Mouse (Mus musculus) gastrocnemius, adult 2 months (tissue): ENCODE data around the gene Rap1gap. TPM values are rescaled to one million over a fixed set of nuclear protein-coding genes. Genes with fewer than 3 reads are reported as not detected.
A peak's percentile ranks its signal among the peaks of the same experiment; 100 is the strongest.

Source experiments
- DNase-seq: peaks from one replicate; pipeline ENCODE4 v3.0.0; 2022
- H3K27ac ChIP-seq: fragments of 200-600 bp; 2 replicates; pipeline ENCODE4 v1.8.1; 2022; ENCODE audit warnings: mild to moderate bottlenecking
- H3K4me3 ChIP-seq: fragments of 200-600 bp; 2 replicates; pipeline ENCODE4 v1.8.1; 2022; ENCODE audit warnings: mild to moderate bottlenecking, moderate library complexity
- CTCF ChIP-seq: fragments of 200-600 bp; IDR thresholded peaks from 2 replicates; pipeline ENCODE4 v1.8.1; 2022; ENCODE audit warnings: antibody characterized with exemption, mild to moderate bottlenecking, moderate library complexity
- intact Hi-C: fragments of 180-260 bp; cut with DNase I; formaldehyde crosslinking; loops from one replicate; pipeline ENCODE4 v1.15.1; 2025
- total RNA-seq, 2 experiments: library from RNA; stranded (reverse); gene quantifications; 2 replicates each; pipeline ENCODE4 v1.2.3; 2021

Gene Rap1gap
- total RNA-seq, 2 experiments from 2014 or later: 4.4 to 8.6 TPM

DNA sequence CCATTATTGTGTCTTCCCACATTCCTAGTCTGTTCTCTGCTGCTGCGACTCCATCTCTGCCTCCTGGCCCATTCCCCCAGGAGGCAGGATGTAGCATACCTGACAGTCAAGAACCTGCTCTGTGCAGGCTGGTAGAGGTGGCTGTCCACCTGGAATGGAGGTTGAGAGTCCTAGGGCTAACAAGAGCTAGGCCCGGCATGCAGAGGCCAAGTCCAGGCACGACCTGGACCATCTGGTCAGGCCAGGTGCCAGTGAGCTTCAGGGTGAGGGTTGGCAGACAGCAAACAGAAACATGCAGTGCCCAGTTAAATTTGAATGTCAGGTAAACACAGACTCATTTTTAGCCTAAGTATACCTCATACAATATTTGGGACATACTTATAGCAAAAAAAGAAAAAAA, 68.4 kb downstream of the Rap1gap start:
- Histone ChIP-seq H3K4me3 (no peak overlapping the region), H3K27ac (no peak overlapping the region)
- no peak for DNase-seq
- intact Hi-C loops: no loop called here
- TF ChIP-seq CTCF: no peak

- no peak for TF ChIP-seq CTCF
- intact Hi-C loops: no loop called here
- no peak overlapping the region for H3K4me3 ChIP-seq
Observed at GRCm38 (mm10) chr4:137733459-137733858, 68.9 kb downstream of the Rap1gap start.

GRCm38 (mm10) chr4:137736220-137736701, 71.7 kb downstream of the Rap1gap start:
- no peak overlapping the region for H3K27ac ChIP-seq
- no peak for DNase-seq
- no peak for TF ChIP-seq CTCF
- no peak overlapping the region for H3K4me3 ChIP-seq
- intact Hi-C loops: no loop called here

More at GRCm38 (mm10) chr4:137733459-137733858, 68.9 kb downstream of the Rap1gap start:
- no peak overlapping the region for H3K27ac ChIP-seq
- no peak for DNase-seq

- no peak for DNase-seq
- Histone ChIP-seq H3K4me3 (no peak overlapping the region), H3K27ac (no peak overlapping the region)
- TF ChIP-seq CTCF: no peak
- intact Hi-C loops: no loop called here
Observed at GRCm38 (mm10) chr4:137737760-137738159, 73.2 kb downstream of the Rap1gap start.

DNA sequence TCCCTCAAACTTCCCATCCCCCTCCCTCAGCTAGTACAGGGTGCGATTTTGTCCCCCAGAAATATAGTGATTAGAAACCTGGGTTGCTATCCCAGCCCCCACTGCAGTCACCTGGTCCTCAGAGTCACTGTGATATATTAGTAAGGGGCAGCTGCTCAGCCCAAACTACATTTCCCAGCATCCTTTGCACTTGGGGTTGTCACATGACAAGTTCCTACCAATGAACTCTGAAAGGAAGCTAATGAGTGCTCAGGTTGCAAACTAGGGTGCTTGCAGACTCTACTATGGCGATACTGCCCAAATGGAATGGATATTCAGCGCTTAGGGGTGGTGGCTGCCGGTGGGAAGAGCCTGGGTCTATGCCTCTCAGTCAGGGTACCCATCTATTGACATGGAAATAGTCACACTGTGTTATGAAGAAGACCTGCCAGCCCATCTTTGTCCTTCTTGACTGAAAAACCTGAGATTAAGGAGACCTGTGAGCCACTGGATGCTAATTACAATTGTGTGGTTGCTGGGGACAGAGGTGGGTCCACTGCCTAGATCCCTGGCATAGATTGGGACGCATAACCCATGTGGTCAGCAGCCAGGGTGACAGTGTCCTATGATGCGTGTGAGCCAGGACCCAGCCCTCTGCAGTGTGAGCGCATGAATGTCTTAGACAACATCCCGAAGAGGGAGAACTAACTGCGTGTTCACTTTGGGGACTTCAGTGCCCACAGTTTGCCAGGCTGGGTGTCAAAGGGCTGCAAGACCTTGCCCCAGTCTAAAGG, 74.8 kb downstream of the Rap1gap start:
- H3K4me3 ChIP-seq: no peak overlapping the region
- TF ChIP-seq CTCF: no peak
- intact Hi-C loops: no loop called here
- DNase-seq: no peak
- H3K27ac ChIP-seq: no peak overlapping the region

DNA sequence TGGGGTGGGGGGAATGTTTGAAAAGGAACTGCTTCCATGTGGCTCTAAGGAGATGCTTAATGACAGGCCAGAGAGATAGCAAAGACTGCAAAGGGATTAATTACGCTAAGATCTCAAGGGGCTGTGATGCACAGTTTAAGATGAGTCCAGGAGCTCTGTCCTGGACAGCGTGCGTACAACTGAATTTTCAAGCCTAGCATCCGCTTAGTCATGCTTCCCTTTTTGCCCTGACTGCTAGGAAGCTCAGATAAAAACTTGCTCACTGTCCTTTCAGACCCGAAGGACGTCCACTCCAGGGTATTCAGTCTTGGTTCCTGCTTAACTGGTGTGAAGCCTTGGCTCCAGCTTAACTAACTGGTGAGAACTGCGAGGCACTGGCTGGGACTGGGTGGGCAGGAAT, 75.8 kb downstream of the Rap1gap start:
- TF ChIP-seq CTCF: no peak
- intact Hi-C loops: no loop called here
- no peak overlapping the region for H3K27ac ChIP-seq
- no peak for DNase-seq
- no peak overlapping the region for H3K4me3 ChIP-seq

GRCm38 (mm10) chr4:137743791-137744190, 79.3 kb downstream of the Rap1gap start:
- Histone ChIP-seq H3K4me3 (no peak overlapping the region), H3K27ac (no peak overlapping the region)
- no peak for TF ChIP-seq CTCF
- intact Hi-C loops: no loop called here
- DNase-seq: no peak

DNA sequence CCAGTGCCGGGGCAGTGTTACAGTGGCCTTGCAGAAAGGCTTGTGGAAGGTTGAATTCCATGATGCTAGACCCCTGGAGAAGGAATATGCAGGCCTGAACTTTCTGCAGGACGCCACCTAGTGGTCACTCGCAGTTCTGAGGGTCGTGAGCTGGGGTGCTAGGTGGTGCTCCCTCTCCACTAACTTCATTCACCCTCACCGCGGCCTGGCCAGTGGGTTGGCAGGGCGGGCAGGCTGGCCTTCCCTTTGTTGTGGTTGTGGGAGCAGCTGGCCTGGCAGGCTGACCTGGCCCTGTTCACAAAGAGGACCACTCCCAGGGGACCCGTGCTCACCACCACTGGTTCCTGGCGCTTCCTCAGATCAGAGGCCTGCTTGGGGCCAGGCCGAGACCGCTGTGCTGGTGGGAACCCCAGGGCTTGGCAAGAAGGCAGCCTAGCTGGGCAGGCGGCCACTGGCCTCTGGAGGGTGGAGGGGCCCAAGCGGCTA, 80.0 kb downstream of the Rap1gap start:
- DNase-seq: peak; percentile 61
- Histone ChIP-seq H3K4me3 (no peak overlapping the region), H3K27ac (no peak overlapping the region)
- TF ChIP-seq CTCF: peak; percentile 64
- intact Hi-C loops: no loop called here

- intact Hi-C loops: loop anchor here (5.0 kb wide), 1 partner anchor 35 kb away; no protein-coding TSS in a partner anchor
- Histone ChIP-seq H3K27ac (no peak overlapping the region), H3K4me3 (no peak overlapping the region)
- DNase-seq: no peak
- no peak for TF ChIP-seq CTCF
Observed at GRCm38 (mm10) chr4:137747091-137747490, 82.6 kb downstream of the Rap1gap start.

DNA sequence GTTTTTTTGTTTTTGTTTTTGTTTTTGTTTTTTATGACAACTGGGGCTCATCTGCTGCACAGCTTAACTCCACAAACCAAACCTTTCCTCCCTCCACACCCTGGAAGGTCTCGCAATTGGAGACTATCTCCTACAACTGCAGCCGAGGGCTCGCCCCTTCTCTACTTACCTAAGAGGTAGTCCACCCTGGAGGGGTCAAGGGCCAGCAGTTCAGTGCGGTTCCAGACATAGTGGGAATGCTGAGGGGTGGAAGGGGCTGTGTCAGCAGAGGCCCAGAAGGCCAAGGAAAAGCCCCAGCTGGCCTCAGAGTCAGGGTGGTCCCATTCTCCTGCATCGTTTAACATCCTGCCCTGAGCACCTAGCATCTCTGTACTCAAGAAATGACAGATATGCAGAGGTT, 83.1 kb downstream of the Rap1gap start:
- DNase-seq: no peak
- Histone ChIP-seq H3K4me3 (no peak overlapping the region), H3K27ac (no peak overlapping the region)
- intact Hi-C loops: loop anchor here (5.0 kb wide), 1 partner anchor 35 kb away; no protein-coding TSS in a partner anchor
- no peak for TF ChIP-seq CTCF

DNA sequence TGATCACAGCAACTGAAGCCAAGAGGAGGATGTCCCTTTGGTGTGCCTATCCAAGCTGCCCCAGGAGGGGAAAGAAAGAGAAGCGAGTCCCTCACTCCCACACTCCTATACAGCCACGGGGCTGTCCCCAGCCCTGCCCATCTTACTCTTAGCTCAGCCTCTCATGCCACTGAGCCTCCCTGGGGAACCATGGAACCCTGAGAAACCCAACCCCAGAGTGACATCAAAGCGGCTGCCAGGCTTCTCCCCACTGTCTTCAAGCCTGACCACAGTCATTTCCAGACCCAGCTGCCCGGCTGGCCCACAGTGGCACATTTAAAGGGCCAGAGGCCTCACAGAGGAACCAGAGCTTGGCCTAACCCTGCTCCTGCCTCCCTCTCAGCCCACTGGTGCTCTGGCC, 84.2 kb downstream of the Rap1gap start:
- intact Hi-C loops: loop anchor here (5.0 kb wide), 1 partner anchor 34 kb away; no protein-coding TSS in a partner anchor
- Histone ChIP-seq H3K4me3 (no peak overlapping the region), H3K27ac (peak overlapping the region; percentile 68)
- DNase-seq: peak; percentile 65
- TF ChIP-seq CTCF: no peak

- DNase-seq: no peak
- Histone ChIP-seq H3K4me3 (no peak overlapping the region), H3K27ac (peak overlapping the region; percentile 68)
- TF ChIP-seq CTCF: no peak
- intact Hi-C loops: loop anchor here (5.0 kb wide), 1 partner anchor 33 kb away; no protein-coding TSS in a partner anchor
Observed at GRCm38 (mm10) chr4:137749680-137750079, 85.2 kb downstream of the Rap1gap start.

DNA sequence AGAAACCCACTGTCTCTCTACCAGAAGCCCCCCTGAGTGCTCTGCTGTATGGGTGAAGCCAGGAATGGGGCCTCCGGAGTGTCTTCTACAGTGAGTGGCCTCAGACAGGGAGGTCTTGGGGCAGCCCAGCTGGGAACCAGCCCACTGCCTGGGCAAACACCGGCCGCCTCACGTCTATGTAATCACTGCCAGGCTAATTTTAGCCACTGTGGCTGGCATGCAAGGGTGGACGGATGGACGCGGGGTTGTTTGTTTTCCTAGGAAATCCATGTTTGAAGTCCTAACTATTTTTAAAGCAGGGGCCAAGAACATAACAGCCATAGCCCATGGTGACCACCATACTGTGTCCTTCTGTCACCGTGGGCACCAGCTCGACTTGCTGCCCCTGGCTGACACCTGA, 85.6 kb downstream of the Rap1gap start:
- no peak for TF ChIP-seq CTCF
- Histone ChIP-seq H3K4me3 (no peak overlapping the region), H3K27ac (peak overlapping the region; percentile 68)
- intact Hi-C loops: no loop called here
- peak; percentile 69 for DNase-seq
